Mouse (Mus musculus): ENCODE measurements around the gene Sav1.

GRCm38 (mm10) chr12:69924012-69924411, 62.8 kb downstream of the Sav1 start:
- TF ChIP-seq EP300 (IDR thresholded peaks at IDR 0.05; ENCODE audit: insufficient read depth, low read depth, low read length) (0 out of 2 replicates have a peak, but pooled peaks have one; percentile 33), POLR2A (IDR thresholded peaks at IDR 0.05; ENCODE audit: insufficient read depth, low read depth, low read length) (no peak), CTCF (IDR thresholded peaks at IDR 0.05) (peak; percentile 85)

Data from heart, adult 2 months (tissue).